Mouse (Mus musculus) mammary gland, adult 2 months (tissue): Measurements from ENCODE around the gene Dab2. TPM values are rescaled to one million over a fixed set of nuclear protein-coding genes. Genes with fewer than 3 reads are reported as not detected.

Experiments used
- polyA plus RNA-seq: library from polyadenylated mRNA; depleted of rRNA; stranded (reverse); fragments of >200 nt; gene quantifications from 2 replicates; pipeline ENCODE4 v1.2.3, GENCODE M21; 2012; ENCODE audit warnings: low replicate concordance; rRNA removed

Dab2 gene
- polyA plus RNA-seq: 45.8 and 80.0 TPM in 2 replicates

DNA sequence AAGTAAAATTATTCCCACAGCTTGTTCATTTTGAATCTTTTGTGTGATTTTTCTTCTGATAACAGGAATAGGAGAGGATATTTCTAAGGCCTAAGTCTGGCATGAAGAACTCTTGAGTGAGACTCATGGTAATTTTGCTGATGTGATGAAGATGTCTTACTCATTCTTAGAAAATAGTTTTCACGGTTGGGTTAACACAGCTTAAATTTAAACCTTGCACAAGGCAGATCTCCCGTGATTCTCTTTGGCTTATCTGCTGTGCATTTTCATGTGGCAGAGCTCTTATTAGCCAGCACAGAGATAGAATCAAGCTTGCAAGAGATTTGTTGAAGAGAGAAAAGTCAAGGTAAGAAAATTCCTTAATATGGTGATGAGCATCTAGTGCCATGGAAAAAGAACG lies at the start of gene Dab2:
Gene Dab2, plus strand, starts transcription at position 235 of the 400 bp plus-strand sequence.

GRCm38 (mm10) chr15:6445135-6445534 lies 145.5 kb downstream of the Dab2 start, which contains the start of gene C9:
Gene C9, plus strand, starts transcription at chr15:6445327.

Other genes with a start within 250 kb of the Dab2 start
- 0.32 TPM in 1 of 2 replicates, not detected in the other for gene C9, start 145.5 kb downstream of the Dab2 start, polyA plus RNA-seq
- gene Fyb, start 223.1 kb downstream of the Dab2 start, polyA plus RNA-seq: 64.5 and 289 TPM in 2 replicates